Mouse (Mus musculus) left cerebral cortex, postnatal 14 days (tissue): ENCODE measurements at regions not wholly inside any gene's neighbourhood (a gene's known extent, or its start where the extent isn't known, plus 50 kb on each side); places are given as distances from the start of the nearest gene placed in this dataset.
A peak's percentile ranks its signal among the peaks of the same experiment; 100 is the strongest.

Experiments
- DNase-seq, 2 experiments: peaks; one replicate each; pipeline ENCODE4 v3.0.0; 2021 to 2022; ENCODE audit warnings: low spot score in 2 of 2, mixed read lengths in 1 of 2
- intact Hi-C: fragments of 180-260 bp; cut with DNase I; formaldehyde crosslinking; loops from one replicate; pipeline ENCODE4 v1.15.1; 2025

GRCm38 (mm10) chr5:74943737-74944403 lies 100.7 kb downstream of the Chic2 start:
- peak; percentile 85 to 88 for DNase-seq
- intact Hi-C loops: loop anchor here (5.0 to 10.0 kb wide), 3 partner anchors 152 to 629 kb away; no protein-coding TSS in a partner anchor

- no peak for DNase-seq
- intact Hi-C loops: loop anchor here (5.0 to 10.0 kb wide), 3 partner anchors 149 to 627 kb away; no protein-coding TSS in a partner anchor
Observed at GRCm38 (mm10) chr5:74941426-74941825, 103.1 kb downstream of the Chic2 start.

GRCm38 (mm10) chr5:74937416-74937940 lies 107.1 kb downstream of the Chic2 start:
- DNase-seq: no peak
- intact Hi-C loops: no loop called here

GRCm38 (mm10) chr5:74936087-74936486 lies 108.5 kb downstream of the Chic2 start:
- intact Hi-C loops: no loop called here
- DNase-seq: no peak

GRCm38 (mm10) chr5:74935676-74936075 lies 108.9 kb downstream of the Chic2 start:
- intact Hi-C loops: no loop called here

GRCm38 (mm10) chr5:74933276-74933675 lies 111.3 kb downstream of the Chic2 start:
- no peak for DNase-seq
- intact Hi-C loops: no loop called here

More at GRCm38 (mm10) chr5:74935676-74936075, 108.9 kb downstream of the Chic2 start:
- no peak for DNase-seq

GRCm38 (mm10) chr5:74932206-74932605 lies 112.4 kb downstream of the Chic2 start:
- no peak for DNase-seq
- intact Hi-C loops: no loop called here

- intact Hi-C loops: no loop called here
- DNase-seq: no peak
Observed at GRCm38 (mm10) chr5:74931765-74932164, 112.8 kb downstream of the Chic2 start.

GRCm38 (mm10) chr5:74927543-74927942 lies 117.0 kb downstream of the Chic2 start:
- intact Hi-C loops: no loop called here
- DNase-seq: no peak

- DNase-seq: no peak
- intact Hi-C loops: no loop called here
Observed at GRCm38 (mm10) chr5:74925769-74926168, 118.8 kb downstream of the Chic2 start.

GRCm38 (mm10) chr5:74924031-74924533 lies 120.5 kb downstream of the Chic2 start:
- intact Hi-C loops: no loop called here
- DNase-seq: no peak

GRCm38 (mm10) chr5:74923337-74923736 lies 121.2 kb downstream of the Chic2 start:
- intact Hi-C loops: no loop called here
- DNase-seq: no peak

- DNase-seq: no peak
- intact Hi-C loops: no loop called here
Observed at GRCm38 (mm10) chr5:74922881-74923280, 121.7 kb downstream of the Chic2 start.

- no peak for DNase-seq
- intact Hi-C loops: no loop called here
Observed at GRCm38 (mm10) chr5:74920939-74921338, 123.6 kb downstream of the Chic2 start.

GRCm38 (mm10) chr5:74920490-74920889 lies 124.1 kb downstream of the Chic2 start:
- no peak for DNase-seq
- intact Hi-C loops: no loop called here

GRCm38 (mm10) chr5:74905504-74906061 lies 139.0 kb downstream of the Chic2 start:
- intact Hi-C loops: no loop called here
- DNase-seq: no peak

- intact Hi-C loops: no loop called here
- no peak for DNase-seq
Observed at GRCm38 (mm10) chr5:74904927-74905503, 139.6 kb downstream of the Chic2 start.

- intact Hi-C loops: no loop called here
- no peak for DNase-seq
Observed at GRCm38 (mm10) chr5:74904327-74904726, 140.2 kb downstream of the Chic2 start.

- no peak for DNase-seq
- intact Hi-C loops: no loop called here
Observed at GRCm38 (mm10) chr5:74903711-74904110, 140.9 kb downstream of the Chic2 start.

GRCm38 (mm10) chr5:74897133-74897532 lies 147.4 kb downstream of the Chic2 start:
- intact Hi-C loops: no loop called here
- DNase-seq: no peak
